Mouse (Mus musculus) kidney, adult 9 months (tissue): Measurements from ENCODE around the gene Loxl1.

Source experiments
- DNase-seq: peaks from one replicate; pipeline ENCODE4 v3.0.0; 2022

The Loxl1 gene

DNA sequence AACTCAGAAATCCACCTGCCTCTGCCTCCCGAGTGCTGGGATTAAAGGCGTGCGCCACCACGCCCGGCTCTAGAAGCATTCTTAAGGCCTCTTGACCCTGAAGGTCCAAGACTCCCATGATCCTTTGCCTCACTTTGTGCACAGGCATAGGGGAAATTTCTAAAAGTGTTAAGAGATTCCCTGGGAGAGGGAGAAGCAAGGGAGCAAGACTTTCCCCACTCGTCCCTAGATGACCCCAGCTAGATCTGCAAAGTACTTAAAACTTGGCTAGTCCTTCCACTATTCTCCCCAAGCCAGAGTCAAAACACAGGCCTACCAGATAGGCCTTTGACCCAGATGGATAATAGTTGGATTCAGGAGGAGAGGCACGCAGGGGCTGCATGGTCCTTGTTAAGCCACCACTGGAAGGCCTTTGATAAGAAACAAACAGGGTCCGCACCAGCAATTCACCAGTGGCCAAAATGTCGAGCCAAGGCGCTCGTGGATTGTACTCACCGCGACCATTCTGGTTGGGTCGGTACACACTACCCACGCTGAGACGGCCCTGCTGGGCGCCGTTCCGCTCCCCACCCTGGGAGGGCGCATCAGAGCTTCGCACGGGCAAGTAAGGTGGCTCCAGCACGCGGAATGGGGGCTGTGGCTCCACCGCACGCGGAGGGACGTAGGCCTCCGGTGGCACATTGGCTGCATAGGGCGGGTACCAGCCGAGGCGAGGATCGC lies 1.6 kb downstream of the Loxl1 start:
- DNase-seq = no peak

DNA sequence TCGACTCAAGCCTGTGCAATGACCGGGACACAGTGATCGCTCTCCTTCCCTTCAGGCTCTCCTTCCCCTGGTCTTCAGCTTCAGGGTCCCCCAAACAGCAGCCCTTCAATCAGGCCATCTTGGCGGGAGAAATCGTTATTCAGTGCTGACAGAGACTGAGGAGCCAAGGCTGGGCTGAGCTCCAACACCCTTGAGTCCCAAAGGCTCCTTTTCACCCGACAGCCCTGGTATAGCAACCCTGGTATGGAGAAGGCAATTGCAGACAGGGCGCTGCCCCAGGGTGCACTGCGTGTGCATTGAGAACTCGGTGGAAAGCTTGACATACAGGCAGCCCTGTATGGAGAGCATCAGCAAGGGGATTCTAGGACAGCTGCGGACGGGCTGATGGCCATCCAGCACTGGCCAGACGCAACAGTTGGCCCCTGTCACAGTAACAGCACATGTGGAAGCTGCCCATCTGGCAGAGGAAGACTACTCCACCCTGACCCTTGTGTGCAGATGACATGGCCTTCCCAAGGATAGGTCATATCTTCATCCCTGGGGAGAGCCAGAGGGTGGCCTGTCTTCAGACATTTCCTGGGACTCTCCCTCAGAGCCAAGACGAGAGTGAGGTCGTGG lies 2.8 kb downstream of the Loxl1 start:
- DNase-seq = peak; percentile 39

DNA sequence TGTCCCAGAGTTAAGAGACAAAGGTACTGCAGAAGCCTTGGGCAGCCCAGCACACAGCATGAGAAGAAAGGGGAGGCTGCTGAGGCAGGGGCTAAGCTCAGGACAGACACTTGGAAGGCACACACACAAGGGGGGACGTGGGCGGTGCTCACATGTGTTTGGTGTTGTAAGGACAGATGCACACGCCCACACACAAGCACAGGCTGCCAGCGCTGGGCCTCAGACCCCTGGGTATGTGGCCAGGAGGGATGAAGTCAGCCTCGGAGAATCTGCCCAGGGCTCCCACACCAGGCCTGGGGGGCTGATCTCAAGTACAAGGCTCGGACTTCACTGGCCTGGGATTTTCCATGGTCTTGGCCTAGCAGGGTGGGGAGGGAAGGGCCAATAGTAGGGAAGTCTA lies 4.6 kb downstream of the Loxl1 start:
- no peak for DNase-seq

DNA sequence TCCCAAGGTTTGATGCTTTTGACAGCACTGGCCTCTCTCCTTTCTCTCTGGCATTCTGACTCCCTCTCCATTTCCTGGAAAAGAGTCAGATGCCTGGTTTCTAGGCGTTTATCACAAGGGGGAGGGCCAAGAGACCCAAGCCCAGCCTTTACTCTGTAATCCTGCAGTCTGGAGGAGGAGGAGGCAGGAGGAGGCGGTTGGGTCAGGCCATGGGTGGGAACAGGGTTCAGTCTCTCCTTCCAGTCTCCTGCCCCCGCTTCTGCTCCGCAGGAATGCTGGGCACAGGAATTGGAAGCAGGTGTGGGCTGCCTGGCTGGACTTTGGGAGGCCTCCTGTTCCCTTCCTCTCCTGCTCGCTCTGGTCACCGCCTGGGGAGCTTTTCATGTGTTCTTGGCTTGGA lies 7.3 kb downstream of the Loxl1 start:
- no peak for DNase-seq

DNA sequence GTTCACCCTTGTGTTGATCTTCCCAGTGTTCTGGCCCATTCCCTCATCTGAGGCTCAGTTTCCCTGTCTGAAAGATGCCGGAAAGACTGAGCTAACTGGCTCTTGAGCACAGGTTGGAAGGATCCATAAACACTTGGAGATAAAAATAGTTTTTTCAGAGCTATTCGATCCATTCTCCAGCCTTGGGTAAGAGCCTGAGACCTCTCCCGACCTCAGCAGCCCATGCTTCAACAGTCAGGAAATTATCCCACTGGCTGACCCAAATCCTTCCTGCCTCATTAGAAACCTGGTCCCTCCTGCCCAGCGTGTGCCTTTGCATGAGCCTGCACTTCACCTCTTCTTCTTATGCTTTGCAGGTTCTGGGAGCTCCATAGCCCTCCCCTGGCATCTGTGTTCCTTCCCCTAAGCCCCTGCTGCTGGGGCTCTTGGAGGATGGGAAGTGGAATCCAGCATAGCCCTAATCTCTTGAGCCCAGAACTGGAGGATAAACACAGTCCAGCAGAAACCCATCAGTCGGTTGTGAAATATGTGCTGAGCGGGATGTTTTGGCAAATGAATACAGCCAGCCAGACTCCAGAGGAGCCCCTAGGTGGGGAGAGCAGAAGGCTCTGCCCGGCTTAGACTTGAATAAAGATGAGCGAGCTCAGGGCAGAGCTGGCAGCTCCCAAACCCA lies 9.3 kb downstream of the Loxl1 start:
- DNase-seq = no peak

DNA sequence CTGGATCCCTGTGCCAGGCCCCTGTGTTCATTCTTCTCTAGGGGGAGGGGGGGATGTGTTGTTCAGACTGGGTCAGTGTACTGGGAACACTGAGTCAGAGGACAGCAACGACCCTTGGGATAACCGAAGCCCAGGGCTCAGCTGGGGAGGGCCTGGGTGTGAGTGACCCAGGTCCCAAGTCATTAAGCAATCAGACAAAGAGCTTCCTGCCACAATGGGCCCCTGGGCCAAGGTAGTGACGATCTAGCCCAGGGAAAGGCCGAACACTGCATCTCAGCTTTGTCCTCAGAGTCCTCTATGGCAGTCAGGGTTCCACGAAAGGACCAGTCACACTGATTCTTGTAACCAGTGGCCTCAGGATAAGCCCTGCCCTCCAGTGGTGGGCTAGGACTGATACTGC lies 9.9 kb downstream of the Loxl1 start:
- no peak for DNase-seq

DNA sequence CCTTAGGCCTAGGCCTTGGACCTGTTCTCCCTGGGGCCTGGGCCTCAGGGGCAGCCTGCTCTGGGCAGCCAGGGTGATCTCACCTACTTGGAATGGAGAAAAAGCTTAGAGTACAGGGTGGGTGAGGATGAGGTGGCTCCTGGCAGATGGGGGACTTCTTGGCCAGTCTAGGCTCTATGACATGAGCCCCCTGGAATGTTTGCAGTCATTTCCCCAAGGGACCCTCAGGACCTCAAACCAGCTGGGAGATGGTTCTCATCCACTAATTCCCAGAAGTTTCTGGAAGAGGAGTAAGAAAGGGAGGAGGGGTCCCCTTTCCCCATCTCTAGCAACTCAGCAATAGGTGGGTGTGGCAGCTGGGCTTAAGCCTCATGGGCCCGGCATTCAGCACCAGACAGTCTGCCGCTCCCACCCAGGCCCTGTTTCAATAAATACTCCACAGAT lies 13.6 kb downstream of the Loxl1 start:
- no peak for DNase-seq

DNA sequence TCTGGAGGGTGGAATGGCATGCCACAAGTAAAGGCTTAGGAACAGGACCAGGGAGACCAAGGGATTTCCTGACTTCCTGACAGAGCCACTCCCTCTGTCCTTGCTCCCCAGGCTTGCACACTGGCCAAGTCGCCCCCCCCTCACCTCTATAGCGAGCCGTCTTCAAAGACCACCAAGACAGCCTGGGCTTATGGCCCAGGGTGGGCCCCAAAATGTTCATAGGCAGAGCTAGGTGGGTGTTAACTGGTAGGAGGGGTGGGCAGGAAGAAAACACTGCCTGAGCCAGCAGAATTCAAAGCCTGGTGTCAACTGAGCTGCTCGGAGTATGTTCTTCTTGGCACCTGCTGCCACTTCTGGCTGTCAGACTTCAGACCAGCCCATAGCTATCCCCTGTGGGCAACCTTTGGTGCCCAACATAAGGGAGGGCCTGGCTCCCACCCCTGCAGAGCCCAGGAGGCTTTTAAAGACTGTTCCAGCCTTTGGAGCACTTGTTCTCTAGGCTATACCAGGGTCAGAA lies 15.0 kb downstream of the Loxl1 start:
- no peak for DNase-seq

DNA sequence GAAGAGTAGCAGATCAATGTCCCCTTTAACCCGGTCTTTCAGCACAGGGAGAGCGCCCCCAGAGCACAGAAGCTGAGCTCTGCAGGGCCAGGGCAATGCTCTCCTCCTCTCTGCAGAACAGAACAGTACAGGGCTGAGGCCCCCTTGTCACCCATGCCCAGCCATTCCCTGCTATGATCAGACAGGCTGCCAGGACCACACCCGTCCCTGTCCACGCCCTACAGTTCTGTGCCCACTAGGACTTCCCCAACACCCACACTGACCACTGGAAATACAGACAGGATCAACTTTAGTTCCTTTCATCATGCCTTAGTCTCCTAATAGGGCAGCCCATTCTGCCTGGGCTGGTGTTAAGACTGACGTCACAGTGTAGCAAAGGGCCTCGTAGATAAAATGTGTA lies 15.9 kb downstream of the Loxl1 start:
- DNase-seq = no peak

DNA sequence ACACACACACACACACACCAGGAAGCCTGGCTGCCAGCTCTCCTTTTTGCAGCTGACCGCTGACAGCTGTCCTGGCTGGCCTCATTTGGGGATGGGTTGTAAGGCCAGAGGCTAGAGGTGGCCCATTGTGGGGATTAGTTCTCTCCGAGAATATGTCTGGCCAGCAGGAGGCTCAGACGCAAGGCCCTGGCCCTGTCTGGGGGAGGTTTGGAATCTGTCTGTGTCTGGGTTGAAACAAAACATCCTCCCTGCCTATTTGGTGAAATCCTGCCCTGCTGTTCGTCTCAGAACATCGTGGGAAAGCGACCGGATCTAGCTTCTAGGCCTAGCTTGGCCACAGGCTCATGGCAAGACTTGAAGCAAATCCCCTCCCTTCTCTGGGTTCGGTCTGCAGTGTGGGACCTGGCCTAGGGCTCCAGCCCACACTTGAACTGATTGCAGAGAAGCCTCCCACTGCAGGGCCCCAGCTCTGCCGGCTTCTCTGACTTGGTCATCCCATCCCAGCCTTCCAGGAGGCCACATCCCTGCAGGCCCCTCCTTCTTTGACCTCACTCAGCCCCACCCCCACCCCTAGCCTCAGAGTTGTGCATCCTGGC lies 17.1 kb downstream of the Loxl1 start:
- DNase-seq = no peak

DNA sequence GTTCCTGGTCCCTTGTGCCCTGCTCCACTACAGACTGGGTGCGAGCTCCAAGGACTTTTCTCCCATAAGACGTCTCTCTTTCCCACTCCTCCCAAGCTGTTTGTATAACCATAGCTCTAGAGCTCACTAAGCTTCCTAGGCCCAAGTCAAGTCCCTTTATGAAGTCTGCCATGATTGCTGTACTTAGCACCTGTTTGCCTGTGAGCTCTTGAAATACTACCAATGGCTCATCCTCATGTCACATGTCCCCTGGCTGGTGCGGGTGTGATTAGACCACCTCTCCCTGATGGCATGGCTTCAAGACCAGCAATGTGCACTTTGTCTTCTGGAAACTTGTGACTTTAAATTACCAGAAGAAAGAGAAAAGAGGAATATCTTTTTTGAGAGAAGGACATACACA lies 17.6 kb downstream of the Loxl1 start:
- no peak for DNase-seq

DNA sequence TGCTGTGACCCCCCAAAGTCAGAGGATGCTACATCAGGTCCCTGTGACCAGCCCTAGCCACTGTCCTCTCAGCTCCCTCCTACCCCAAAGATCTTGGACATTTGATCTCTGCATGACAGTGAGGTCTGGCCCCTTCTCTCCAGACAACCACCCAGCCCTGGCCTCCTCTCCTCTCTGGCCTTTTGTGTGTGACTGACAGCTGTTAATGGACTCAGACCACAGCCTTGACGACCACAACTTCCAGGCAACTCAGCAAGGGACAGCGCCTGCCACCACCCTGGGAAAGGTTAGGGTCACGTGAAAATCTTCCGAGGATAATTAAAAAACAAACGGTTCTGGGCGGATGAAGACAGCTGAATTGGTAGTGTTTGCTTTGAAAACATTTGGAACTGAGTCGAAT lies 18.5 kb downstream of the Loxl1 start:
- DNase-seq = no peak

DNA sequence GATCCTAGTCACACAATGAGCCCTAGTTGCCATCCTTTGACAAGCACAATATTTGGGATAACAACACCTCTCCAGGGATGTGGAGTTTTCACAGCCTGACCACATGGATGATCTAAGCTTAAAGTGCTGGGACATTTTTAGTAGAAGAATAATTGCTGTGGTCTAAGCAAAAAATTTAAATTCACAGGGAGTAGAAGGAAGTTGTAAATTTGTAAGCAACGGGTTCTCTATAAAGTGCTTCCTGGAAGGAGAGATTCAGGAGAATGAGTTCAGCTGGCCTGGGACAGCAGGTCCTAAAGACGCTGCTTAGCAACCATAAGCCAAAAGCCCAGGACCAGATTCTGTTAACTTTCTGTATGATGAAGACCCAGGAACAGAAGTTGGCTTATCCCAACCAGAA lies 23.1 kb downstream of the Loxl1 start:
- no peak for DNase-seq

DNA sequence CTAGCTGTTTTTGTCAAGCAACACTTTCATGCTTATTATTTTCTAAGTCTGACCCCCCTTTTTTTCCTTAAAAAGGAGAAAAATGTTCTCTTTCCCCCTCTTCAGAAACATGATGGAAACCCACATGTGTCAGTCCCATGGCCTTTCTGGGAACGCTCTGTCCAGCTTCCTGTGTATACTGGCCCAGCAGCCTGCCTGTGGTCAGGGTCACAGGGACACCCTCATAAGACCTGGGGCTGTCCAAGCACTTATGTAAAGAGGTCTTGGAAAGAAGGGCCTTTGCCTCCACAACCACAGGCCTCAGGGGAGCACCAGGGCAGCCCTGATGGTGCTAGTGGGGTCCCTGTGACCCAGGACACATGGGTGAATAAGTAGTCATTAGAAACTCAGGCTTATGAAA lies 23.9 kb downstream of the Loxl1 start:
- peak; percentile 48 for DNase-seq

DNA sequence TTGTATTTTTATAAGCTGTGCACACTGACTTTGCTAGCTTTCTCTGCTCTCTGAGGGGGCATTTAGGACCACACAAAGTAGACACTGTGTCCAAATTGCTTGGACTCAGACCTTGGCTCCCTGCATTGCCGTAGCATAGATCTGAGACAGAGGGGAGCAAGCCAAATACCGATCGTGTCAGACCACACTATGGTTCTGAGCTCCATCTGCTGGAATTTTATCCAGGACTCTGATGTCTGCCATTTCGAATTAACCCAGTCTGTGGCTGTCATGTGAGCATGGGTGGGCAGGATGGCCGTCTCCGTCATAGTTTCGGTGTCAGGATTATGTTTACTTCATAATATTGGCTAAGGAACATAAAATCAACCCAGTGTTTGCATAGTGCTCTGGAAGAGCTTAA lies 29.6 kb downstream of the Loxl1 start:
- DNase-seq = no peak

DNA sequence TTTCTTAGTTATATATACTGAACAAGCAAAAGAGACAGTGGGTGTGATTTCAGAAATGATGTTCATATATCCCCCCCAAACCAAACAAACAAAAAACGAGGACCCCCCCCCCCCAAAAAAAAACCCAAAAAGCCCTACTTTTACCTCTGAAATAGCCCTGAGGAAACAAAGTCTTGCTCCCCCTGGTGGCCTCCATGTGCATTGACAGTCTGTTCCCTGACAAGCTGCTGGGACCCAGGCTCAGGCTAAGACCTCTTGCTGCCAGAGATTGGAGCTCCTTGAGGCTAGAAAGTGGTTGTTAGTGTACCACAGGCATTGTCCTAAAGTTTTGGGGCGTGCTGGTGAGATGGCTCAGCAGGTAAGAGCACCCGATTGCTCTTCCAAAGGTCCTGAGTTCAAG lies 31.4 kb downstream of the Loxl1 start:
- DNase-seq = no peak

DNA sequence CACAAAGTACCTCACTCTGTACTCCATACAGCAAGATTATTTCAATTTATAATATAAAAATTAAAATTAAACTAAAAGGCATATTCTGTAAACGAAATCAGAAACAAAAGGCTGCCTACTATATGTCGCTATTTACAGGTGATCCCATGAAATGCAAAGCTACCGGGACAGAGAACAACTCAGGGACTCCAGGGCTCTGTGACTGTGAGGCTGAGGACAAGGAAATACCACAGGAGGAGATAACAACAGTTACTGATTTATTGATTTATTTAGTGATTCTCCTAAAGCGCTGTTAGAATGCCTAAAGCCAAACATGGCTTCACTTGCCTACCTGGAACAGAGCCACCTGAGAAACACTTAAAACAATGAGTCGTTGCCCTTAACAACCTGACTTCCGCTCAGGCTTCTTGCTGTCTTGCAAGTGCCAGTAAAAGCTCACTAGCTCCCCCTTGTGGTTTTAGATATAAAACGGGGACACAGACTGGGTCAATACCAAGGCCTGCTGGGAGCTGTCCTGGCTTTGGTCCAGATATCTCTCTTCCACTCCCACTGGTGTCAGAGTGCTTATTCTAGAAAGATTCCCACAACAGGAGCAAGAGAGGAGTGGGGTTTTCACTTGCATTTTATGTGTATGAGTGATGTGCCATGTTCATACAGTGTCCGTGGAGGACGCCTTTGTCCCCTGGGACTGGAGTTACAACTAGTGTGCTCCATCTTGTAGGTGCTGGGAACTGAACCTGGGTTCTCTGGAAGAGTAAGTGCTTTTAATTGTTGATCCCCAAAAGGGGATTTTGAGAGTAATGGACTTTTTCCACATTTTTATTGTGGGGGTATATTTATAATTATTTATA lies 32.5 kb downstream of the Loxl1 start:
- peak; percentile 93 for DNase-seq

DNA sequence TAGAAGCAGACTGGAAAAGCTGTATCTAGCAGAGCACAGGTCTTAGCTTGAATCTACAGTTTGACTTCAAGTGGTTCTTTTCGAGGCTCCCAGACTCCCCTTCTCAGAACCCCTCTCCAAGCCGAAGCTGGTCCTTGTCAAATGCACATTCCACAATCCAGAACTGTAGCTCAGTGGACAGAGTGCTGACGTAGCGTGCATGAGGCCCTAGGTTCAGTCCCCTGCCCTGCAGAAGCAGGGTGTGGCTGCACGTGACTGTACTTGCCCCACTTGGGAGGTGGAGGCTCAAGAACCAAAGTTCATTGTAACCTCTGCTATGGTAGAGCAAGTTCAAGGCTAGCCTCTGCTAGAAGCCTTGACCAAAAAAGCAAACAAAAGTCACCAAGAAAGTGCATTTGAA lies 33.2 kb downstream of the Loxl1 start:
- DNase-seq = peak; percentile 40

DNA sequence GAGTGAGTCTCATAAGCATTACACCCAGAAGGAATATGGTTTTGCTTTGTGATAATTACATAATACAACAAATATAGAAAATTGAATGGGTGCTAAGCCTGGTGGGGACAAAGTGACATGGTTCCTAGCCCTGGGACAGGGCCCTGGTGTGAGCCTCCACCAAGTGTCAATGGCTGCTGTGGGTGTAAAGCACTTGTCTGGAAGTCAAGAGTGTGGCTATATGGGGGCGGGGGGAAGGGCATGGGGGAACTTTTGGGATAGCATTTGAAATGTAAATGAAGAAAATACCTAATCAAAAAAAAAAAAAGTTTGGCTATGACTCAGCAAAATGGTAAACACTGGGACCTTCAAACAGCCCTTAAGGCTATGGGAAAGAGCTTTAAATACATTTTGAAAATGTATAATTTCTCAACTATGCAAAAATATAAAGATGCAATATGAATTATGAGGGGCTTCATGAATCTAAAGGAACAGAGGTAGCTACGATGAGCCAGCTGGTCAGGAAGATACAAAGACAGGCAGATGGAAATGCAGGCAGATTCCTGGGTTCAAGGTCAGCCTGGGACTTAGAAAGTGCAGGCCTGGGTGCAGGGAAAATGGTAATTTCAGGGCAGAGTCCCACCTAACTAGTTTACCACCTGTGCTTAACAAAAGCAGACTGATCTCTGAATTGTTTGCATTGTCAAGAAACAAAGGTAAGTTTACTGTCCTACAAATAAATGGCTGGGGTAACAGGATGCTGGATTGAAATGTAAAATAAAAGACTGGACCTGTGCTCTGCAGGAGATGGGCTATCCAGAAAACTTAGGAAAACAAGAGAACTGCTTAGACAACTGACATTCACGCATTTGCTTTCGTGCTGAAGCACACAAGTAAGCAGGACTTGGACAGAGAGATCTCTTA lies 33.9 kb downstream of the Loxl1 start:
- DNase-seq = no peak

DNA sequence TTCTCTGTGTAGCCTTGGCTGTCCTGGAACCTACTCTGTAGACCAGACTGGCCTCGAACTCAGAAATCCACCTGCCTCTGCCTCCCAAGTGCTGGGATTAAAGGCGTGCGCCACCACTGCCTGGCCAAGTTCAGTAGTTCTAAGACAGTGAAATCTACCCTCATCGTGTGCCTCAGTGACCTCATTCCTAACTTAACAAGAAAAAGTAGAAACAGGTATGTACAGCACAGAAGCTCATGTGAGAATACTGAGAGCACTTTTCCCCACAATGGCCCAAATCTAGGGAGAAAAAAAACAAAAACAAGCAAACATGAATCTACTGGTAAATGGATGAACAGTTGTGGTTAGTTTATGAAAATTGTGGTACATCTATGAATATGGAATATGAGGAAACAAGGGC lies 34.7 kb downstream of the Loxl1 start:
- no peak for DNase-seq

DNA sequence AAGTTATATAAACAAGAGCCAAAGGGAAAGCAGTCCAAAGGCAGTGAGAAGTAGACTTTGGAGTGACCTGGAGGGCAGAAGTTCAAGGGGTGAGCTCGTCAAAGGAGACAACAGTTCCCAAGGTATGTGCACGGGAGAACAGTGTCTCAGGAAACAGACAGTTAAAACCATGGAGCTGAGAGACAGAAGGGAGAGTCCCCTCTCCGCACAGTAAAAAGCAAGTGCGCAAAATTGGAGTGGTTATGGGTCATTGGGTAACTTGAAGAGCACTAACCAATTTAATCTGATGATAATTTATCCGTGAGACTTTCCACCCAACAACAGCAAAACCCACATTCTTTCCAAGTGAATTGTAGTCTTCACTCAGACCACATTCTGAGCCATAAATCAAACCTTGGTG lies 36.6 kb downstream of the Loxl1 start:
- DNase-seq = peak; percentile 81

DNA sequence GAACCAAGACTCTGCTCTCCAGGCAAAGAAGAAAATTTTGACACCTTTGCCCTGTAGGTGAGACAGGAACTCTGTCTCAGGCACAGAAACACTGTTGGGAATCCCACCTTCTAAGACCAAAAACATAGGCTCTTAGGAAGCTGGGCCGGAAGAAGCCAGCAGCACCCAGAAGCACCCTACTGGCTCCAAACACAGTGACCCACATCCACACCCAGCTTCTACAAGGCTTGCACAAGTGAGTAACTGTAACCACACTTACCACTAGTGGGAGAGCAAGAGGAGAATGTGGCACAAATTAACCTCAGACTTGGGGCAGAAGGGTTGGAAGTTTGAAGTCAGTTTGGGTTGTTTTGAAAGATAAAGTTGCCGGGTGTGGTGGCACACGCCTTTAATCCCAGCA lies 37.2 kb downstream of the Loxl1 start:
- DNase-seq = no peak
